Mouse (Mus musculus): ENCODE results near the gene Armc8. TPM values are rescaled to one million over a fixed set of nuclear protein-coding genes. Genes with fewer than 3 reads are reported as not detected.
A peak's percentile ranks its signal among the peaks of the same experiment; 100 is the strongest.

Armc8 gene
- polyA plus RNA-seq, 1 experiment from 2014 or later = 28.0 TPM

- 72% methylated on average over 9 of the region's 9 CpGs for WGBS
- Histone ChIP-seq H3K36me3 (ENCODE audit: control insufficient read depth, insufficient read depth, low read length) (no peaks in the 10 kb centered on the region), H3K27ac (ENCODE audit: low read depth, low read length) (no peak overlapping the region), H3K4me1 (ENCODE audit: control insufficient read depth, insufficient read depth, low read length) (no peaks in the 10 kb centered on the region), H3K9me3 (ENCODE audit: control insufficient read depth, low read length) (no peaks in the 10 kb centered on the region), H3K9ac (ENCODE audit: low read depth, low read length) (no peak overlapping the region), H3K27me3 (ENCODE audit: control insufficient read depth, insufficient read depth, low read length) (no peaks in the 10 kb centered on the region), H3K4me3 (ENCODE audit: low read length) (no peak overlapping the region), H3K4me2 (replicated peaks; ENCODE audit: low read depth, low read length) (no peak overlapping the region)
- no peak for ATAC-seq (ENCODE audit: low FRiP score, low TSS enrichment)
Measured at GRCm38 (mm10) chr9:99468572-99468971, 100.1 kb downstream of the Armc8 start.

GRCm38 (mm10) chr9:99464876-99465275, 103.8 kb downstream of the Armc8 start:
- Histone ChIP-seq H3K4me3 (ENCODE audit: low read length) (no peak overlapping the region), H3K36me3 (ENCODE audit: control insufficient read depth, insufficient read depth, low read length) (no peaks in the 10 kb centered on the region), H3K4me1 (ENCODE audit: control insufficient read depth, insufficient read depth, low read length) (no peaks in the 10 kb centered on the region), H3K9ac (ENCODE audit: low read depth, low read length) (no peak overlapping the region), H3K27me3 (ENCODE audit: control insufficient read depth, insufficient read depth, low read length) (no peaks in the 10 kb centered on the region), H3K9me3 (ENCODE audit: control insufficient read depth, low read length) (no peaks in the 10 kb centered on the region), H3K27ac (ENCODE audit: low read depth, low read length) (no peak overlapping the region), H3K4me2 (replicated peaks; ENCODE audit: low read depth, low read length) (no peak overlapping the region)
- ATAC-seq (ENCODE audit: low FRiP score, low TSS enrichment) = no peak
- WGBS = 81% methylated on average over 6 of the region's 6 CpGs

GRCm38 (mm10) chr9:99459730-99460129, 109.0 kb downstream of the Armc8 start:
- Histone ChIP-seq H3K9ac (ENCODE audit: low read depth, low read length) (no peak overlapping the region), H3K36me3 (ENCODE audit: control insufficient read depth, insufficient read depth, low read length) (no peaks in the 10 kb centered on the region), H3K27me3 (ENCODE audit: control insufficient read depth, insufficient read depth, low read length) (no peaks in the 10 kb centered on the region), H3K9me3 (ENCODE audit: control insufficient read depth, low read length) (no peaks in the 10 kb centered on the region), H3K27ac (ENCODE audit: low read depth, low read length) (no peak overlapping the region), H3K4me3 (ENCODE audit: low read length) (no peak overlapping the region), H3K4me1 (ENCODE audit: control insufficient read depth, insufficient read depth, low read length) (no peaks in the 10 kb centered on the region), H3K4me2 (replicated peaks; ENCODE audit: low read depth, low read length) (no peak overlapping the region)
- 88% methylated on average over 4 of the region's 4 CpGs for WGBS
- no peak for ATAC-seq (ENCODE audit: low FRiP score, low TSS enrichment)

- Histone ChIP-seq H3K36me3 (ENCODE audit: control insufficient read depth, insufficient read depth, low read length) (no peaks in the 10 kb centered on the region), H3K27me3 (ENCODE audit: control insufficient read depth, insufficient read depth, low read length) (no peaks in the 10 kb centered on the region), H3K27ac (ENCODE audit: low read depth, low read length) (no peak overlapping the region), H3K9me3 (ENCODE audit: control insufficient read depth, low read length) (no peaks in the 10 kb centered on the region), H3K9ac (ENCODE audit: low read depth, low read length) (no peak overlapping the region), H3K4me1 (ENCODE audit: control insufficient read depth, insufficient read depth, low read length) (no peaks in the 10 kb centered on the region), H3K4me2 (replicated peaks; ENCODE audit: low read depth, low read length) (no peak overlapping the region), H3K4me3 (ENCODE audit: low read length) (no peak overlapping the region)
- ATAC-seq (ENCODE audit: low FRiP score, low TSS enrichment) = no peak
- WGBS = 44% methylated on average over 12 of the region's 12 CpGs
Measured at GRCm38 (mm10) chr9:99458529-99459208, 110.0 kb downstream of the Armc8 start.

GRCm38 (mm10) chr9:99454211-99454610, 114.5 kb downstream of the Armc8 start:
- Histone ChIP-seq H3K4me3 (ENCODE audit: low read length) (no peak overlapping the region), H3K9me3 (ENCODE audit: control insufficient read depth, low read length) (no peaks in the 10 kb centered on the region), H3K36me3 (ENCODE audit: control insufficient read depth, insufficient read depth, low read length) (no peaks in the 10 kb centered on the region), H3K4me2 (replicated peaks; ENCODE audit: low read depth, low read length) (no peak overlapping the region), H3K27ac (ENCODE audit: low read depth, low read length) (no peak overlapping the region), H3K4me1 (ENCODE audit: control insufficient read depth, insufficient read depth, low read length) (no peaks in the 10 kb centered on the region), H3K9ac (ENCODE audit: low read depth, low read length) (no peak overlapping the region), H3K27me3 (ENCODE audit: control insufficient read depth, insufficient read depth, low read length) (no peaks in the 10 kb centered on the region)
- WGBS = 77% methylated on average over 4 of the region's 4 CpGs
- no peak for ATAC-seq (ENCODE audit: low FRiP score, low TSS enrichment)

GRCm38 (mm10) chr9:99451161-99451560, 117.5 kb downstream of the Armc8 start, which contains the start of gene Nme9:
Nme9 (plus strand) TSS chr9:99451475.
- 0 out of 2 replicates have a peak within 1 kb of the TSS, but pooled peaks have one; percentile 1 for H3K4me3 ChIP-seq (ENCODE audit: low read length)

GRCm38 (mm10) chr9:99449886-99450647, 118.6 kb downstream of the Armc8 start:
- ATAC-seq (ENCODE audit: low FRiP score, low TSS enrichment) = no peak
- 40% methylated on average over 9 of the region's 9 CpGs for WGBS
- H3K27ac ChIP-seq (ENCODE audit: low read depth, low read length) = no peak overlapping the region
- no peaks in the 10 kb centered on the region for H3K27me3 ChIP-seq (ENCODE audit: control insufficient read depth, insufficient read depth, low read length)
- no peaks in the 10 kb centered on the region for H3K36me3 ChIP-seq (ENCODE audit: control insufficient read depth, insufficient read depth, low read length)
- H3K9ac ChIP-seq (ENCODE audit: low read depth, low read length) = no peak overlapping the region
- H3K9me3 ChIP-seq (ENCODE audit: control insufficient read depth, low read length) = no peaks in the 10 kb centered on the region
- no peak overlapping the region for H3K4me2 ChIP-seq (replicated peaks; ENCODE audit: low read depth, low read length)
- H3K4me1 ChIP-seq (ENCODE audit: control insufficient read depth, insufficient read depth, low read length) = no peaks in the 10 kb centered on the region
- H3K4me3 ChIP-seq (ENCODE audit: low read length) = no peak overlapping the region

More at GRCm38 (mm10) chr9:99451161-99451560, 117.5 kb downstream of the Armc8 start, which contains the start of gene Nme9:
- Histone ChIP-seq H3K4me1 (ENCODE audit: control insufficient read depth, insufficient read depth, low read length) (no peaks in the 10 kb centered on the region), H3K9ac (ENCODE audit: low read depth, low read length) (no peak within 1 kb of the TSS), H3K27ac (ENCODE audit: low read depth, low read length) (no peak within 1 kb of the TSS), H3K4me2 (replicated peaks; ENCODE audit: low read depth, low read length) (peak within 1 kb of the TSS; percentile 24), H3K9me3 (ENCODE audit: control insufficient read depth, low read length) (no peaks in the 10 kb centered on the region), H3K27me3 (ENCODE audit: control insufficient read depth, insufficient read depth, low read length) (no peaks in the 10 kb centered on the region), H3K36me3 (ENCODE audit: control insufficient read depth, insufficient read depth, low read length) (no peaks in the 10 kb centered on the region)
- 6% methylated on average over 14 of the region's 14 CpGs for WGBS
- ATAC-seq (ENCODE audit: low FRiP score, low TSS enrichment) = peak; percentile 68; the same call in 1 of the 2 replicates

- 71% methylated on average over 3 of the region's 3 CpGs for WGBS
- no peak for ATAC-seq (ENCODE audit: low FRiP score, low TSS enrichment)
- no peaks in the 10 kb centered on the region for H3K9me3 ChIP-seq (ENCODE audit: control insufficient read depth, low read length)
Measured at GRCm38 (mm10) chr9:99447323-99447722, 121.4 kb downstream of the Armc8 start.

GRCm38 (mm10) chr9:99446259-99446658, 122.4 kb downstream of the Armc8 start:
- Histone ChIP-seq H3K36me3 (ENCODE audit: control insufficient read depth, insufficient read depth, low read length) (no peaks in the 10 kb centered on the region), H3K4me3 (ENCODE audit: low read length) (no peak overlapping the region), H3K9ac (ENCODE audit: low read depth, low read length) (no peak overlapping the region), H3K9me3 (ENCODE audit: control insufficient read depth, low read length) (no peaks in the 10 kb centered on the region), H3K4me1 (ENCODE audit: control insufficient read depth, insufficient read depth, low read length) (no peaks in the 10 kb centered on the region), H3K27me3 (ENCODE audit: control insufficient read depth, insufficient read depth, low read length) (no peaks in the 10 kb centered on the region), H3K27ac (ENCODE audit: low read depth, low read length) (no peak overlapping the region), H3K4me2 (replicated peaks; ENCODE audit: low read depth, low read length) (no peak overlapping the region)
- no peak for ATAC-seq (ENCODE audit: low FRiP score, low TSS enrichment)

More at GRCm38 (mm10) chr9:99447323-99447722, 121.4 kb downstream of the Armc8 start:
- H3K4me3 ChIP-seq (ENCODE audit: low read length) = no peak overlapping the region
- H3K27me3 ChIP-seq (ENCODE audit: control insufficient read depth, insufficient read depth, low read length) = no peaks in the 10 kb centered on the region
- no peaks in the 10 kb centered on the region for H3K36me3 ChIP-seq (ENCODE audit: control insufficient read depth, insufficient read depth, low read length)
- no peak overlapping the region for H3K4me2 ChIP-seq (replicated peaks; ENCODE audit: low read depth, low read length)
- no peak overlapping the region for H3K9ac ChIP-seq (ENCODE audit: low read depth, low read length)
- no peak overlapping the region for H3K27ac ChIP-seq (ENCODE audit: low read depth, low read length)
- no peaks in the 10 kb centered on the region for H3K4me1 ChIP-seq (ENCODE audit: control insufficient read depth, insufficient read depth, low read length)

Data from kidney, embryonic 14.5 days (tissue).